Comparison of ENCODE assay signal across 8 mouse cellular contexts in genomic region chr16:5049182-5049773, GRCm38 (mm10). TPM values are rescaled to one million over a fixed set of nuclear protein-coding genes. Genes with fewer than 3 reads are reported as not detected.
A peak's percentile ranks its signal among the peaks of the same experiment; 100 is the strongest.
DNase-seq lines count a peak whose midpoint lies in the region; ATAC-seq and TF ChIP-seq lines count a peak whose summit lies in the region.

No protein-coding gene starts in this region.

- H3K9me3 ChIP-seq in kidney, embryonic 16.5 days (ENCODE audit: low read length) = no peaks in the 10 kb centered on the region
- no peaks in the 10 kb centered on the region for H3K9me3 ChIP-seq in hindbrain, embryonic 12.5 days (replicated peaks)

- H3K4me1 ChIP-seq in kidney, embryonic 16.5 days (ENCODE audit: insufficient read depth, low read length) = peaks cover 18% of the 10 kb centered on the region
- peaks cover 1% of the 10 kb centered on the region for H3K4me1 ChIP-seq in bone marrow, adult 2 months (ENCODE audit: control insufficient read depth, insufficient read depth, low read length)
- H3K4me1 ChIP-seq in hindbrain, embryonic 12.5 days = peaks cover 27% of the 10 kb centered on the region

- no peak for TF ChIP-seq CTCF in bone marrow, adult 2 months (IDR thresholded peaks at IDR 0.05; ENCODE audit: control insufficient read depth, insufficient read depth, low read length)

- peak overlapping the region; percentile 92 for H3K9ac ChIP-seq in kidney, embryonic 16.5 days (replicated peaks; ENCODE audit: low read length)
- peak overlapping the region; percentile 93 for H3K9ac ChIP-seq in hindbrain, embryonic 12.5 days

- peaks cover 30% of the 10 kb centered on the region for H3K36me3 ChIP-seq in kidney, embryonic 16.5 days (ENCODE audit: insufficient read depth, low read length)
- H3K36me3 ChIP-seq in hindbrain, embryonic 12.5 days = peaks cover 38% of the 10 kb centered on the region
- H3K36me3 ChIP-seq in macrophage (ENCODE audit: inconsistent target) = peaks cover 33% of the 10 kb centered on the region

- TF ChIP-seq POLR2A in bone marrow, adult 2 months (IDR thresholded peaks at IDR 0.05; ENCODE audit: borderline replicate concordance, control insufficient read depth, low read depth, low read length) = 0 out of 2 replicates have a peak, but pooled peaks have one; percentile 11

- ATAC-seq in kidney, embryonic 16.5 days (ENCODE audit: low FRiP score, low TSS enrichment) = peak; percentile 55
- peak; percentile 65 for ATAC-seq in hindbrain, embryonic 12.5 days (ENCODE audit: low FRiP score)

- H3K4me3 ChIP-seq in kidney, embryonic 16.5 days (ENCODE audit: low read length) = peak overlapping the region; percentile 78
- peak overlapping the region; percentile 88 for H3K4me3 ChIP-seq in bone marrow, adult 2 months (replicated peaks; ENCODE audit: control insufficient read depth, low read depth, low read length)
- peak overlapping the region; percentile 86 for H3K4me3 ChIP-seq in hindbrain, embryonic 12.5 days
- peak overlapping the region; percentile 96 for H3K4me3 ChIP-seq in macrophage (ENCODE audit: inconsistent target)

- peaks cover 90% of the 10 kb centered on the region for H3K79me2 ChIP-seq in macrophage (ENCODE audit: inconsistent target)

- H3K27ac ChIP-seq in kidney, embryonic 16.5 days (ENCODE audit: low read length) = peak overlapping the region; percentile 85
- peak overlapping the region; percentile 99 for H3K27ac ChIP-seq in bone marrow, adult 2 months (ENCODE audit: control insufficient read depth, insufficient read depth, low read depth, low read length, poor library complexity)
- H3K27ac ChIP-seq in hindbrain, embryonic 12.5 days = peak overlapping the region; percentile 90
- H3K27ac ChIP-seq in macrophage = peak overlapping the region; percentile 78

- no peaks in the 10 kb centered on the region for H3K27me3 ChIP-seq in kidney, embryonic 16.5 days (ENCODE audit: insufficient read depth, low read length)
- no peaks in the 10 kb centered on the region for H3K27me3 ChIP-seq in hindbrain, embryonic 12.5 days

- H3K4me2 ChIP-seq in kidney, embryonic 16.5 days (replicated peaks; ENCODE audit: low read depth, low read length) = peak overlapping the region; percentile 71
- peak overlapping the region; percentile 83 for H3K4me2 ChIP-seq in hindbrain, embryonic 12.5 days (replicated peaks)

- DNase-seq in kidney, adult 18-20 months = no peak
- DNase-seq in cerebellum, adult 8-10 months = no peak
- DNase-seq in gastrocnemius, postnatal 25 days = no peak
- DNase-seq in ovary, postnatal 10 days (ENCODE audit: low spot score) = no peak

- under 1% methylated on average over 38 of the region's 38 CpGs for WGBS in kidney, embryonic 16.5 days
- WGBS in bone marrow, adult 2 months = under 1% methylated on average over 38 of the region's 38 CpGs
- under 1% methylated on average over 38 of the region's 38 CpGs for WGBS in hindbrain, embryonic 12.5 days
- 2% methylated on average over 37 of the region's 38 CpGs for WGBS in macrophage (ENCODE audit: missing documents)

RNA-seq across cellular contexts. Expression of gene Glyr1, which starts 0.4 kb away (rescaled TPM):
- polyA plus RNA-seq in kidney, embryonic 16.5 days (2015; fragmentation: Nextera tagmentation; extraction: Ambion mirVana) = 172 and 176 TPM in 2 replicates
- polyA plus RNA-seq in bone marrow, adult 2 months (2011; ENCODE audit: insufficient read depth, insufficient read length, low replicate concordance, missing spikeins) = 31.6 and 51.1 TPM in 2 replicates
- polyA plus RNA-seq in hindbrain, embryonic 12.5 days (2016; fragmentation: Nextera tagmentation; extraction: Ambion mirVana) = 216 and 238 TPM in 2 replicates
- 100 to 1,000 TPM in 22 of 26 experiments, 10 to 100 TPM in 4; 68.0 to 182 (median 151) TPM for total RNA-seq in macrophage (2018; cell fraction: chromatin; rRNA removed)
- total RNA-seq in macrophage (2018; cell fraction: cytosol; rRNA removed) = 10 to 100 TPM; 64.0 to 87.0 (median 75.5) TPM
- 100 to 1,000 TPM in 17 of 26 experiments, 10 to 100 TPM in 9; 65.5 to 145 (median 106) TPM for total RNA-seq in macrophage (2018; cell fraction: nucleus; rRNA removed)
- polyA plus RNA-seq in macrophage (2018) = 72.3 to 104 TPM (median 77.0 TPM) in 3 replicates
- total RNA-seq in gastrocnemius, postnatal 25 days (2021) = 10 to 100 TPM; 31.2 to 31.8 TPM

RNA-seq across cellular contexts. Expression of gene Ubn1, which starts 0.6 kb away (rescaled TPM):
- 17.4 and 20.2 TPM in 2 replicates for polyA plus RNA-seq in kidney, embryonic 16.5 days (2015; fragmentation: Nextera tagmentation; extraction: Ambion mirVana)
- polyA plus RNA-seq in bone marrow, adult 2 months (2011; ENCODE audit: insufficient read depth, insufficient read length, low replicate concordance, missing spikeins) = 29.4 and 33.7 TPM in 2 replicates
- polyA plus RNA-seq in hindbrain, embryonic 12.5 days (2016; fragmentation: Nextera tagmentation; extraction: Ambion mirVana) = 25.0 and 25.4 TPM in 2 replicates
- total RNA-seq in macrophage (2018; cell fraction: chromatin; rRNA removed) = 100 to 1,000 TPM in 23 of 26 experiments, 10 to 100 TPM in 3; 39.0 to 229 (median 156) TPM
- total RNA-seq in macrophage (2018; cell fraction: cytosol; rRNA removed) = 10 to 100 TPM; 28.5 to 63.1 (median 39.5) TPM
- 100 to 1,000 TPM in 12 of 26 experiments, 10 to 100 TPM in 14; 38.1 to 164 (median 98.6) TPM for total RNA-seq in macrophage (2018; cell fraction: nucleus; rRNA removed)
- 24.3 to 40.2 TPM (median 37.5 TPM) in 3 replicates for polyA plus RNA-seq in macrophage (2018)
- 10 to 100 TPM; 21.5 to 23.4 TPM for total RNA-seq in gastrocnemius, postnatal 25 days (2021)

RNA-seq across cellular contexts. Expression of gene Rogdi, which starts 35.9 kb away (rescaled TPM):
- polyA plus RNA-seq in kidney, embryonic 16.5 days (2015; fragmentation: Nextera tagmentation; extraction: Ambion mirVana) = 117 and 123 TPM in 2 replicates
- polyA plus RNA-seq in bone marrow, adult 2 months (2011; ENCODE audit: insufficient read depth, insufficient read length, low replicate concordance, missing spikeins) = 53.7 and 156 TPM in 2 replicates
- 98.6 and 101 TPM in 2 replicates for polyA plus RNA-seq in hindbrain, embryonic 12.5 days (2016; fragmentation: Nextera tagmentation; extraction: Ambion mirVana)
- 10 to 100 TPM in 19 of 26 experiments, 1 to 10 TPM in 7; 3.7 to 46.6 (median 20.6) TPM for total RNA-seq in macrophage (2018; cell fraction: chromatin; rRNA removed)
- 10 to 100 TPM in 15 of 26 experiments, 1 to 10 TPM in 11; 6.3 to 16.4 (median 11.0) TPM for total RNA-seq in macrophage (2018; cell fraction: cytosol; rRNA removed)
- 10 to 100 TPM in 20 of 26 experiments, 1 to 10 TPM in 6; 4.1 to 44.8 (median 16.4) TPM for total RNA-seq in macrophage (2018; cell fraction: nucleus; rRNA removed)
- polyA plus RNA-seq in macrophage (2018) = 10.0 to 27.5 TPM (median 22.6 TPM) in 3 replicates
- total RNA-seq in gastrocnemius, postnatal 25 days (2021) = 1 to 10 TPM; 7.8 to 9.3 TPM

RNA-seq across cellular contexts. Expression of gene Smim22, which starts 42.2 kb away (rescaled TPM):
- polyA plus RNA-seq in kidney, embryonic 16.5 days (2015; fragmentation: Nextera tagmentation; extraction: Ambion mirVana) = 12.5 and 15.0 TPM in 2 replicates
- not detected in 2 replicates for polyA plus RNA-seq in bone marrow, adult 2 months (2011; ENCODE audit: insufficient read depth, insufficient read length, low replicate concordance, missing spikeins)
- polyA plus RNA-seq in hindbrain, embryonic 12.5 days (2016; fragmentation: Nextera tagmentation; extraction: Ambion mirVana) = 3.1 and 5.0 TPM in 2 replicates
- not detected for total RNA-seq in macrophage (2018; cell fraction: chromatin; rRNA removed)
- not detected for total RNA-seq in macrophage (2018; cell fraction: cytosol; rRNA removed)
- not detected for total RNA-seq in macrophage (2018; cell fraction: nucleus; rRNA removed)
- not detected in 3 replicates for polyA plus RNA-seq in macrophage (2018)
- total RNA-seq in gastrocnemius, postnatal 25 days (2021) = not detected

RNA-seq across cellular contexts. Expression of gene Sept12, which starts 51.6 kb away (rescaled TPM):
- 0.06 TPM in 1 of 2 replicates, not detected in the other for polyA plus RNA-seq in kidney, embryonic 16.5 days (2015; fragmentation: Nextera tagmentation; extraction: Ambion mirVana)
- not detected in 2 replicates for polyA plus RNA-seq in bone marrow, adult 2 months (2011; ENCODE audit: insufficient read depth, insufficient read length, low replicate concordance, missing spikeins)
- not detected in 2 replicates for polyA plus RNA-seq in hindbrain, embryonic 12.5 days (2016; fragmentation: Nextera tagmentation; extraction: Ambion mirVana)
- total RNA-seq in macrophage (2018; cell fraction: chromatin; rRNA removed) = not detected
- not detected for total RNA-seq in macrophage (2018; cell fraction: cytosol; rRNA removed)
- not detected for total RNA-seq in macrophage (2018; cell fraction: nucleus; rRNA removed)
- not detected in 3 replicates for polyA plus RNA-seq in macrophage (2018)
- not detected for total RNA-seq in gastrocnemius, postnatal 25 days (2021)
